Mouse (Mus musculus): Measurements from ENCODE around the gene Ccsap.

DNA sequence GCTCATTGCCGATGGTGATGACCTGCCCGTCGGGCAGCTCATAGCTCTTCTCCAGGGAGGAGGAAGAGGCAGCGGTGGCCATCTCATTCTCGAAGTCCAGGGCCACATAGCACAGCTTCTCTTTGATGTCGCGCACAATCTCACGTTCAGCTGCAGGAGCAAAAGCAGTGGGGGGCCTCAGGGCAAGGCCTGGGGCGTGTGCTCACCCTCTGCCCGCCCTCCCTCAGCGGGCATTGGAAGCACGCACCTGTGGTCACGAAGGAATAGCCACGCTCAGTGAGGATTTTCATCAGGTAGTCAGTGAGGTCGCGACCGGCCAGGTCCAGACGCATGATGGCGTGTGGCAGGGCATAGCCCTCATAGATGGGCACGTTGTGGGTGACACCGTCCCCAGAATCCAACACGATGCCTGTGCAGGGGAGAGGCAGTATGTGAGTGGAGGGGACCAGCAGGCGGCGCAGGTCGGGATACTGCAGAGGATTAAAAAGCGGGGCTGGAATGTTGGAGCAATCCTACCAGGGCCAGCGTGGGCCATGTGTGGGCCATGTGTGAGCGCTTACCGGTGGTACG, 32.7 kb upstream of the Ccsap start:
- TF ChIP-seq CTCF (conservative IDR thresholded peaks at IDR 0.05 in 1 of 2, IDR thresholded peaks at IDR 0.05 in 1 of 2; ENCODE audit: low read depth in 2 of 2, low read length in 2 of 2) (no peak), POLR2A (IDR thresholded peaks at IDR 0.05; ENCODE audit: low read depth, low read length) (no peak), TCF12 (IDR thresholded peaks at IDR 0.05; ENCODE audit: low read depth, low read length) (no peak), USF1 (IDR thresholded peaks at IDR 0.05; ENCODE audit: low read depth, low read length) (no peak), NELFE (IDR thresholded peaks at IDR 0.05; ENCODE audit: low read depth, low read length) (no peak), ETS1 (conservative IDR thresholded peaks at IDR 0.05; ENCODE audit: low read depth, low read length) (no peak), GABPA (IDR thresholded peaks at IDR 0.05; ENCODE audit: insufficient replicate concordance, low read depth, low read length) (no peak), EP300 (IDR thresholded peaks at IDR 0.05; ENCODE audit: low read length) (no peak), SIN3A (IDR thresholded peaks at IDR 0.05; ENCODE audit: low read length) (no peak)
